Mouse (Mus musculus): ENCODE data around the gene Myrip. TPM values are rescaled to one million over a fixed set of nuclear protein-coding genes. Genes with fewer than 3 reads are reported as not detected.

The Myrip gene
- polyA plus RNA-seq (2014; fragmentation: Illumina TruSeq; extraction: RNeasy Lipid Tissue Mini Kit (QIAGEN cat#74804); ENCODE audit: low replicate concordance), result 0.67 TPM

DNA sequence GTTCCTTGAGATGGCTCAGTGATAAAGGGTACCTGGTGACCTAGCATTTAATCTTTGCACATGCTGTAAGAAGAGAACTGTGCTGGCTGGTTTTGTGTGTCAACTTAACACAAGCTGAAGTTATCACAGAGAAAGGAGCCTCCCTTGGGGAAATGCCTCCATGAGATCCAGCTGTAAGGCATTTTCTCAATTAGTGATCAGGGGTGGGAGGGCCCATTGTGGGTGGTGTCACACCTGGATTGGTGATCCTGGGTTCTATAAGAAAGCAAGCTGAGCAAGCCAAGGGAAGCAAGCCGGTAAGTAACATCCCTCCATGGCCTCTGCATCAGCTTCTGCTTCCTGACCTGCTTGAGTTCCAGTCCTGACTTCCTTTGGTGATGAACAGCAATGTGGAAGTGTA is at the start of gene Myrip:
TSS of gene Myrip (plus strand) at position 301 of the 400 bp plus-strand sequence.

DNA sequence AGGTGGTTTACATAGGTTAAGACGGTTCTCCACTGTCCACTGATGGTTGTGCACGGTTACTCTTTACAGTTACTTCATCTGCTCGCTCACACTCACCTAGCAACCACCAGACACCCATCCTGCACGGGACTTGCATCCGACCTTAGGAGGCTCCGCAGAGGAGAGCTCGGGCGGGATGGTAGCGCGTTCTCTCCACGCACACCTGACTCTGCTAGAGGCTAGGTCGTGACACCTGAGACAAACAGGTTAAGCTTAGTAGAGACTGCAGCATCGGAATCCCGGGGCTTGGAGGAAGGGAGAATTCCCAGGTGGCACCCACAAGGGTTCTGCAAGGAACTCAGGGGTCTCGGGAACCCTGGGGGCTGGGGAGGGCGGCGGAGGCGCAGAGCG is 190.7 kb downstream of the Myrip start, which contains the start of gene Eif1b:
TSS of gene Eif1b (plus strand) at position 223 of the 390 bp plus-strand sequence.

Other genes starting within 250 kb of the Myrip start
- gene Cx3cr1, start 231.6 kb upstream of the Myrip start, polyA plus RNA-seq (2014; fragmentation: Illumina TruSeq; extraction: RNeasy Lipid Tissue Mini Kit (QIAGEN cat#74804); ENCODE audit: low replicate concordance), result 6.2 TPM
- not detected for gene Ccr8, start 209.4 kb upstream of the Myrip start, polyA plus RNA-seq (2014; fragmentation: Illumina TruSeq; extraction: RNeasy Lipid Tissue Mini Kit (QIAGEN cat#74804); ENCODE audit: low replicate concordance)
- 0.71 TPM for gene Slc25a38, start 191.1 kb upstream of the Myrip start, polyA plus RNA-seq (2014; fragmentation: Illumina TruSeq; extraction: RNeasy Lipid Tissue Mini Kit (QIAGEN cat#74804); ENCODE audit: low replicate concordance)
- 52.5 TPM for gene Rpsa, start 173.8 kb upstream of the Myrip start, polyA plus RNA-seq (2014; fragmentation: Illumina TruSeq; extraction: RNeasy Lipid Tissue Mini Kit (QIAGEN cat#74804); ENCODE audit: low replicate concordance)
- not detected for gene Mobp, start 151.8 kb upstream of the Myrip start, polyA plus RNA-seq (2014; fragmentation: Illumina TruSeq; extraction: RNeasy Lipid Tissue Mini Kit (QIAGEN cat#74804); ENCODE audit: low replicate concordance)
- gene Eif1b, start 190.7 kb downstream of the Myrip start, polyA plus RNA-seq (2014; fragmentation: Illumina TruSeq; extraction: RNeasy Lipid Tissue Mini Kit (QIAGEN cat#74804); ENCODE audit: low replicate concordance), result 29.3 TPM
- 0.11 TPM for gene Entpd3, start 238.3 kb downstream of the Myrip start, polyA plus RNA-seq (2014; fragmentation: Illumina TruSeq; extraction: RNeasy Lipid Tissue Mini Kit (QIAGEN cat#74804); ENCODE audit: low replicate concordance)

Measured in small intestine, adult 10 weeks (tissue).